Mouse (Mus musculus) adrenal gland, adult 8-10 months (tissue): ENCODE measurements at regions not wholly inside any gene's neighbourhood (a gene's known extent, or its start where the extent isn't known, plus 50 kb on each side); places are given as distances from the start of the nearest gene placed in this dataset.
A peak's percentile ranks its signal among the peaks of the same experiment; 100 is the strongest.
"Not testable (repeated sequence)": the region's sequence is repeated elsewhere in the genome, so short reads cannot be mapped to it uniquely, and the experiment has no call there.

Experiments
- DNase-seq: peaks from one replicate; pipeline ENCODE4 v3.0.0; 2022

DNA sequence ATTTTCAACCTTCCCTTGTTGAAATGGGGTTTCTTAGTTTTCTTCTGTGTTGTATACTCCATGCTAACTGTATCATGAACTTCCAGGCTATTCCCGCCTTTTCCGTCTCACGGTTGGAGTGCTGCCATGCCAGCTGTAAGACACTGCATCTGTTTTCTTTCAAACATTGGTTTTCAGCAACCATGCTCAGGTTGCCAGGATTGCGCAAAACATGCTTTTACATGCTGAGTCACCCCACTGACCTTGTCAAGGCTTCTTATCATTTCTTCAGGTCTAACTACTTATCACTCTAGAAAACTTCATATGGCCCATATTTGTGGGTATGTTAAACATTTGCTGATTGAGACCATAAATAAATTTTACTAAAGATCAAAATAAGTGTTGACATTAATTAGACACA, 551.2 kb downstream of the Tlr4 start:
- DNase-seq, result no peak

DNA sequence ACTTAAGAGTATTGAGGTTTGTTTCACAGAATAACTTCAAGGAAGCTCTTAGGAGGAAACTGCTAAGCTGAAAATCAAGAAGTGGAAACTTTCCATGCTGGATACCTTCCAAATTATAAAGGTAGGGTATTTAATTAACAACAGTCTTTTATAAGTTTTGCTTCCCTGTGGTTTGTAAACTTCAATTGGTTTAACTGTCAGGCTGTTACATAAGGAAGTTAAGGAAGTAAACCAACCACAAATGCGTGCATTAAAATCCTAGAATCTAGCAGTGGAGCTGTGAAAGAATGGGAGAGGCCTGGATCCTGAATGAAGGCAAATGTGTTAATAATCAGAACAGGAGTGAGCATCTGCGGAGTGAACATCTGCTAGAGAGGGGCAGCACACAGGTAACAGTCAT, 560.5 kb downstream of the Tlr4 start:
- DNase-seq, result no peak

DNA sequence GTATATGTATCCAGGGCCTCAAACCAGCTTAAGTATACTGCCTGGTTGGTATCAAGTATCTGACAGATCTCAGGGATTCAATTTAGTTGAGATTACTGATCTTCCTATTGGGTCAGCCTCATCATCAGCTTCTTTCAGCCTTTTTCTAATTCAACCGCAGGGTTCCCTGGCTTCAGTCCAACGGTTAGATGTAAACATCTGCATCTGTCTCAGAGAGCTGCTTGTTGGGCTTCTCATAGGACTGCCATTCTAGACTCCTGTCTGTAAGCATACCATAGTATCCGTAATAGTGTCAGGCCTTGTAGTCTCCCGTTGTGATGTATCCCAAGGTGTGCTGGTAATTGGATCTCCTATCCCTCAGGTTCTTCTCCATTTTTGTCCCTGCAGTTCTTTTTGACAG, 575.6 kb downstream of the Tlr4 start:
- no peak for DNase-seq

DNA sequence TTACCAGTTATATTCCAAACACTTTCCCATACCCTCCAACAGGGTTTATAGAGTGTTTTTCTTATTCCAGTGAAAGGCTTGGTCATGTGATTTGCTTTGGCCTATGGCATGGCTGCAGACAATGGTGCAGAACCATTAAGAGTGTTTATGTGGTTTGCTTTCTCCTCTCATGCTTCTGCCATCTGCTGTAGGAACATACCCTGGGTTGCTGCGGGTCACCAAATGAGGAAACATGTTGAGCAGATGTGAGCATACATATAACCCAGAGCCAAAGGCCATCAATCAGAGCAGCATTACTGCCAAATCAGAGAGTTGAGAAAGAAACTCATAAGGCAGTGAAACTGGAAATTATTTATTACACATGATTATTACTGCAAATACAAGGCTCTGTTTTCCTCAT, 596.7 kb downstream of the Tlr4 start:
- peak; percentile 1 for DNase-seq

DNA sequence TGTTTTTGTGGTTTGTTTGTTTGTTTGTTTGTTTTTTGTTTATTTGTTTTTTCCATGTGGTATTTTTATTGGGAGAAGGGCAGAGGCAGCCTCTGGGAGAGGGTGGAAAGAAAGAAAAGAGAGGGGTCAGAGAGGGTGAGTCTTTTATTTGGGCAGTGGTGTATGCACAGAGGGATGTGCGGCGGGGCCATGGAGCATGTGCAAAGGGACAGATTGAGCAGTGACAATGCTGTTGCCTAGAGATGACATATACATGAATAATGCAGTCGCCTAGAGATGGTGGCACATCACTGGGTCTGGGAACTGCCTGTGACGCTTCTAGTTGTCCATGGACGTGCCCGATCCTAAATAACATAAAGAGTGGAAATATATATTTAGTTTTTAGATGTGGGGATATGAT, 598.3 kb downstream of the Tlr4 start:
- no peak for DNase-seq

DNA sequence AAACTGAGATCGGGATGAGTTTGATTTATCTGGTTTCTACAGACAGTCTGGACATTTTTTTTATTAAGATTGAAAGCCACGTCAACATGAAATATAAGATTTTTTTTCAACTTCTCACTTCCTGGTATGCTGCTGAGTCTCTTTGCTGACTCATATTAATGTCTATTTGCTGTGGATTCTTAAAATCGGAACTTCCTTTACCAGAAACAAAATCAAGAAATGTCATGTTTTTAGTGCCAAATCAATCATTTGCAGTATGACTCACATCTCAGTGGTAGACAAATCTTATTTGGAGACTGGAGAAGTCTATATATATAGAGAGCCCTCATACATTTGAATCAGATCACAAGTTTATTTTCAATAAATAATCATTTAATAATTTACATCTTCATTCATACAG, 620.5 kb downstream of the Tlr4 start:
- no peak for DNase-seq

DNA sequence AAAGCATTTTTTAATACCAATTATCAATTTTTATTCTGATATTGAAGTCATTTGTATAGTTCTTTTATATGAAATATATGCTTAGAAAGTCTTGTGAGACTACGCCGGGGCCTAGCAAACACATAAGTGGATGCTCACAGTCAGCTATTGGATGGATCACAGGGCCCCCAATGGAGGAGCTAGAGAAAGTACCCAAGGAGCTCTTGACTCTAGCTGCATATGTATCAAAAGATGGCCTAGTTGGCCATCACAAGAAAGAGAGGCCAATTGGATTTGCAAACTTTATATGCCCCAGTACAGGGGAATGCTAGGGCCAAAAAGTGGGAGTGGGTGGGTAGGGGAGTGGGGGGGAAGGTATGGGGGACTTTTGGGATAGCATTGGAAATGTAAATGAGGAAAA, 632.5 kb downstream of the Tlr4 start:
- DNase-seq, result not testable (repeated sequence)

DNA sequence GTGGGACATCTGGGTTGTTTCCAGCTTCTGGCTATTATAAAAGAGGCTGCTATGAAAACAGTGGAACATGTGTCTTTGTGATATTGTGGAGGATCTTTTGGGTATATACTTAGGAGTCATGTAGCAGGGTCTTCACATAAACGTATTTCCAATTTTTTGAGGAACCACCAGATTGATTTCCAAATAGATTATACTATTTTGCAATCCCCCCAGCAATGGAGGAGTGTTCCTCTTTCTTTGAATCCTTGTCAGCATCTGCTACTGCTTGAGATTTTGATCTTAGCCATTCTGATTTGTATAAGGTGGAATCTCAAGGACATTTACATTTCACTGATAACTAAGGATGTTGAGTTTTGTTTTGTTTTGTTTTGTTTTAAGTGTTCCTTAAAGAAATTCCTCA, 645.6 kb downstream of the Tlr4 start:
- DNase-seq, result no peak

DNA sequence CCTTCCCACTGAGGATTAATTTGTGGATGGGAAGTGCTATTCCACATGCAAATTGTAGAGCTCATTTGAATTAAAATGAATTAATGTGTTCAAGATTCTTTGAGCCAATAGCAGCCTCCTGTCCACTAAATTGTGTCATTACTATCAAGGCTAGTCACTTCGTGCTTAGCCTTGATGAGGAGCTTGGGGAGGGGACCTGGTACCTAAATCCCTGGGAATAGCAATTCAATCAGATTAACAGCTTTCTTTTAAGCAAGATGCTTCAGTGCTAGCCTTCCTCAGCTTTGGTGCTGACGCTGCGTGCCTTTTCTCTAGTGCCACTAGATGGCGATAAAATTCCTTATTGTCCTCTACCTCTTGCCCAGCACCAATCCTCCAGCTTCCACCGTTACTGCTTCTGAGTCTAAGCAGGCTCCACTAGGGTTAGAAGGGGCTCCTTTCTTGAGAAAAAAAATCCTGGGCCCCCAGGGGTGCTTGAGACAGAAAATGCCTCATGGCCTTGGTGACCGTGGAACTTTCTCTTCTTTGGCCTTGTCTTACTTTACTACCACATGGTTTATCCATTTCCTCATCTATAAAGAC, 650.0 kb downstream of the Tlr4 start:
- peak; percentile 2 for DNase-seq

DNA sequence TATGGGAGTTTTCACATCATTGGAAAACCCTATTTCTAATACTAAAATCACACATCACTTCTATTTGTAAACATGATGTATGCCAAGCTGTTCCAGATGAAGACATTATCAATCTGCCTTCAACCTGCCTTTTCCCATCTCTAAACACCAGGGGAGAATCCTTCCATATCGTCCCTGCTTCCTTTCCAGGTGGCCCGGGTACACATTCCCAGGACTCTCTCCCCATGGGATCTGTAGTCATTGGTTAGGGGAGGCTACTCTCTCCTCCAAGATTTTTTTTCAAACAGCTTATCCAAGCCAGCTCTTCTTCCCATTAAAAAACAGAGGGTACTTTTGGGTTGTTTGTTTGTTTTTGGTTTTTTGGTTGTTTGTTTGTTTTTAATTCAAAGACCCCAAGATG, 650.7 kb downstream of the Tlr4 start:
- no peak for DNase-seq

DNA sequence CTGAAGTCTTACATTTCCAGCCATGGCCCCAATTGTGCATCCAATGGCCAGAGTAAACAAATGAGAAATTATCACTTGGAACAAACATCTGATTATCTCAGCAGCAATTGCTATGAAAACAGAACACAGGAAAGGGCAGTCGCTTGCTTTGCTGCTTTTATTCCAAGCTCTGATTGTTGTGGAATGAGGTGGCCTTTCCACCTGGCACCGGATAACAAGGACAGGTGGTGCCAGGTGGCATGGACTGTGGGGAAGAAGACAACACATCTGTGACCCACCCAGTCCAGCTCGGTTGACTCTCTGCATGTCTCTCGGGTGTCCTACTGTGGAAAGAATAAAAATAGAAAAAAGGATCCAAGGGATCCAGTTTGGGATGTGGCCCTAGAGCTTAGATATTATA, 694.9 kb downstream of the Tlr4 start:
- DNase-seq, result no peak

DNA sequence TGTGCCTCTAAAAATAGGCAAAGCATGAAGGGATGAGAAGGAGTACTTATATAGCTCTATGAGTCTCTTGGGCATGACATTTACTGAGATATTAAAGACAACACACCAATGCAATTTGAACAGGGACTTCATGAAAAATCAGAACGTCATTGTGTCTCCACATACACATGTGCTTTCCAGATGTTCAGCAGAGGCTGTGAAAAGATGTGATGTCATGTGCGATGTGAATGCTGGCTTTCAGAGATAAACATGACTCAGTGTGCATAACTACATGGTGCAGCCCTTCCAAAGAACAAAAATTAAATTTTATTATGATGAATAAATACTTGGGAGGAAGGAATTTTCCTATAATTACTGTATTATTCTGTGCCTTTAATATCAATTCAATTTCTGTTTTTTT, 695.8 kb downstream of the Tlr4 start:
- DNase-seq, result no peak

DNA sequence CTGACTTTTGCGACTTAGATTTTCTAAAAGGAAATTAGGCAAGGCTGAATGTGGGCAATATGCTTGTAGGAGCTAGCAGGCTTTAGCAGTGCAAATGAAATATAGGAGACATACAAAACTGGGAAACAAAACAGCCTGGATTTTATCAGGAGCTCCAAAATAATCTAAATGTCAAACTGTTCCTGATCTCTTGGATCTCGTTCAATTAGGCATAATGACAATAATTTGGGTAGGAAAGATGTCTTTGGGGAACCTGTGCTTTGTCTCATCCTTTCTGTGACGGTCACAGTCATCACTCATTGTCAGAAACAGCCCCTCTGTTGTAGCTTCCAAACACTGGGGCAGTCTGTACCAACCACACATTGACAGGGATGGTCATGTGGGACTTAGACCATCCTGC, 702.2 kb downstream of the Tlr4 start:
- no peak for DNase-seq

DNA sequence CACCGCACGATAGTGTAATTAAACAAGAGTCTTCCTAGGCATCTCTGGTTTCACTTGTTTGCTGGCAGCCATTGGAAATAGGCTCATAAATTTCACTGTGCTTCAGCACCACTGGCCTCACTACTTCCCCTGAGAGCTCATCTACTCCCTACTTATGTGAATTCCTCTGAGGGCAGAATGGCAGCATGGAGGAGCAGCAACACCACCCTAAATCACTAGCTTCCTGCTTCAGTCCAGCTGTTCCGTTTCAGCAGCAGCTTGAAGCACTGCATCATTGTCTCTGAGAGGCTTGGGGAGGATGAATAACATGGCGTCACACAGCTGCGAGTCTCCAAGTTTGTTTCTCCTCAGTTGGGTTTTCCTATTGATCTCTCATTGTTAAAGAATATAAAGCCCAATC, 712.1 kb downstream of the Tlr4 start:
- no peak for DNase-seq

DNA sequence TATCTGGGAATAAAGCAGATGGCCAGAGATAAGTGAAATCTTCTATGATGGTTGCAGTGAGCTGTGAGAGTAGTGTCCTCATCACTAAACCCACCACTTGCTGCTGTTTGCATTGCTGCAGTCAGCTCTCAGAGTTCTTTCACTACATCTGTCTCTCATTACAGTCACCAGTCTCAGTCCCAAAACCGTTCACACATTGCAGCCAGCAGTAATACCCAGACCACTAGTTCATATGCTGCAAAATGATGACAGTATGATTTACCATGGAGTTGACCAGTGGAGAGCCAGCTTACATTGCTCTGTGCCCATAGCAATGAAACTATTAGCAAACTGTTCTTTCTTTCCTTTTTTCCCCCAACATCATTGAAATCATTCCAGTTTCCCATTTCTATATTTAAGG, 718.6 kb downstream of the Tlr4 start:
- DNase-seq, result no peak

DNA sequence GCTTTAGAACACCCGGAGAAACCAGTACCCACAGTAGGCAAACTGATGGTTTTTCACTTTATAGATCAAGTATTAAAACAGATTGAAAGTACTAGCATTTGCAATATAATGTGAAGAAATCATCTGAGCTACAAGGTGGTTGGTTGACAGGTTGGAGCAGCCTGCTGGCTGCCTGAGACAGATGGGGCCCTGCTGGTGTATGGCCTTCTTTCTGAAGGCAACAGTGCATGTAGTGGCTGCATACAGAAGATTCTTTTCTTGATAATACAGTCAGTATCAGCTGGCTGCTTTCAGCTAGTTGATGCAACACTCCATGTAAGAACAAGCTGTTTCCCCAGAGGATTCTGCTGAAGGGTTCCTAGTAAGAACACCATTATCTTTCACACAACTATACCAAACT, 720.6 kb downstream of the Tlr4 start:
- no peak for DNase-seq

DNA sequence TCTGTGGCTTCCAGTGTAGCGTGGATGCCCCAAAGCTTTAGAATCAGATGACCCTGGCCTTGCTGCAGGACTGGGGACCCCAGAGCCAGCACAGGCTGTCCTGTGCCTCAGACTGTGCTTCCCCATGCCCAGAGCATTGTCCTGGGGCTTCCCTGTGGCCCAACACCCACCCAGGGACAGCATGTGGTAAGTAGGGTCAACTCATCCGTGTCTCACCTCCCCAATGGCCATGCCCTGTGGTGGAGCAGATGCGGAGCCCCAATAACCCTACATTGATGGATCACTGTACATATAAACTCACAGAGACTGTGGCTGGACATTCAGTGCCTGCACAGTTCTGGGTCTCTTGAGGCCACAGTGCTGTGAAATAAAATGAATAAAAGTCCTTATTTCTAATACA, 726.1 kb downstream of the Tlr4 start:
- DNase-seq, result no peak

DNA sequence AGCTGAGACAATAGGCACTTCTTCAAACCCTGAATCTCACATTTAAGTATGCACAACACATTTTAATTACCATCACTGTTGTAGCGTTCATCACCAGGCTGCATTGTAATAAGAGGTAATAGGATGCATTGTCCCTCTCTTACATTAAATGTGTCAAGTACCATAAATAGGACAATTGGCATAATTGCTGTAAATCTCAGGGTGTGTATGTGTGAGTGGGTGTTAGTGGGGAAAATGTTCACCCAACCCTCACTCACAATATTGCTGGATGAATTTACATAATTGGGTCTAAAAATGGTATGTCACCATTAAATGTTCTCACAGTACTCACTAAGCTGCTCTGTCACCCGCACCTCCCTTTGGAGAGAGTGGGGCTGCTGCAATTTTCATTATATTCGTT, 747.4 kb downstream of the Tlr4 start:
- no peak for DNase-seq

DNA sequence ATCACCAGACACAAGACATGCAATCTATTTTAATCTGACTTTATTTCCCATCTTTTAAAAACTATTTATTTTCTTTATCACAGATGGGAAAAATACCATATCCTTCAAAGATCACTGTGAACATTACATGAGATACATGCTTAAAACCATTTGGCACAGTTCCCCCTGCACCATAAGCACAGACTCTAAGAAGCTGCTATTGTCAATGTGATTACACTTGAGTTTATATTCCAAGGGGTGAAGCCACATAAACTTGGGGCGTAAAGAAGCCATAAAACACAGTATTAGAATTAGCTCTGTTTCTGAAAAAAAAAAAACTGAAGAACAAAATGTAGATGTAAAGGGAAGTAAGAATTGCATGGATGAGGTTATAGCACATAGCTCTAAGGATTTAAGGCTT, 762.1 kb downstream of the Tlr4 start:
- no peak for DNase-seq

DNA sequence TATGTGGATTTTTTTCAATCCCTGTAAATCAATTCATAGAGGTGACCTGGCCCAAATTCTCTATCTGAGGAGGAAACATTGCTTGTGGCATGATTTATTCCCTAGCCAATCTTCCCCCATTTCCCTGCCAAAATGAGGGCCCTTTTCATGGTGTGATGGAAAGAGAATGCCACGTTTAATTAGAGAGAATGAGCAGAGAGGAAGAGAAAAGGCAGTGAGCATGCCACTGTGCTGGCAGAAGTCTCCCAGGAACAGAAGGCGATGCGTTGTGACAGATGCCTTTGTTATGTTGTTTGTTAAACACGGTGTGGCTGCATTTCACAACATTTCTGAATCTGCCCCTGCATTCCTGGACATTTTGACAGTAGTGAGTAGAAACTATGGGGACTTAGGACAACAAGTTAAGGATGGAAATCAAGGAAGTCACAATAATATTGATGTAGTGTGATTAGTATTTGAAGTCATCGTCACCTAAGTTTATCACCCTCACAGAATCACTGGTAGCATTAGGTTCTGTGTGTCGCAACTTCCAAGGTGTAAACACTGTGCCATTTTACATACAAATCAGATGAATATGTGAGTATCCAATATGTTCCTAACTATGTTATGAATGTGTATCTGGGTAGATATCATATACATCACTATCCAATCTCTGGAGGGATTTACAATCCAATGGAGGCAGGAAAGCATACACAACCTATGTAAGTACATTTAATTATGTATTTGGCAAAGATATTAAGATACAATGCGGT, 762.8 kb downstream of the Tlr4 start:
- no peak for DNase-seq

DNA sequence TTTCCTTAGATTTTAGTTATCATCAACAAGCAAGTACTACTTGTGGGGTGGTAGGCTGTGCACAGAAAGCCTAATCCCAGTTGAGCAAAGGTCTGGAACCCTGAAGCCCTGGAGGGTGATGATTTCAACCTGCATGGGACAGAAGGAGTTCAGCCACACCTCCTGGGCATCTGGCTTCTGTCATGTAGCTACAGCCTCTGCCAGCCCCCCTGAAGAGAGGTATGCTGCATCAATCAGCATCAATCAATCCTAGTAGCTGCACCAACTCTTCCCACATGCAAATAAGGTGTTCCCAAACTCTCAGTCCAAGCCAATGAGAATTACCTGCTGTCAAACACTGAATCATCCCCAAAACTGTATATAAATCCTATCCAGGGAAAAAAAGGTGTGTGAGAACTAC, 779.8 kb downstream of the Tlr4 start:
- DNase-seq, result no peak

DNA sequence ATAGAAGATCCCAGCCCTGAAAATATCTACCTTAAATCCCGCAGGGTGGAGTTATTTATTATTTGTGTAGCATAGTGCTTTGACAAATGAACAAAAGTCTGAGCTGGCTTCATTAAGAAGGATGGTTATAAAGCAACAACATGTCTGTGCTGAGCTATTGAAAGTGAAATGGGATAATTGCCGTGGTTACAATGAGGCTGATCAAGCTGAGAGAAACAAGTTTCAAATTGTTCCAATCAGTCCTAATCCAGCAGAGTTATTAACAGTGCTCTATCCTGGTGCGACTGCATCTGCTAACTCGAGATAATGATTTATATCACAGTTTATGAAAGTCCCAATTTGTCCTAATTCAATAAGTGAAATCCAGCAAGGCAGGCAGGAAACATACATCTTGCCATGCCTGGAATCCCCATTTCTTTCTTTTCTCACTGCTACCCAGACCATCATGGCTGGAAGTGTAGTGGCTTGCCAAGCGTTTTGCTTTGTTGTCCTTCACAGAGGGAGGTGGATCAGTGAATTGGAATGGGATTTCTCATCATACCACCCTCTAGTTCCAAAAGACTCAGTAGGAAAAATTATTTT, 787.2 kb downstream of the Tlr4 start:
- no peak for DNase-seq

DNA sequence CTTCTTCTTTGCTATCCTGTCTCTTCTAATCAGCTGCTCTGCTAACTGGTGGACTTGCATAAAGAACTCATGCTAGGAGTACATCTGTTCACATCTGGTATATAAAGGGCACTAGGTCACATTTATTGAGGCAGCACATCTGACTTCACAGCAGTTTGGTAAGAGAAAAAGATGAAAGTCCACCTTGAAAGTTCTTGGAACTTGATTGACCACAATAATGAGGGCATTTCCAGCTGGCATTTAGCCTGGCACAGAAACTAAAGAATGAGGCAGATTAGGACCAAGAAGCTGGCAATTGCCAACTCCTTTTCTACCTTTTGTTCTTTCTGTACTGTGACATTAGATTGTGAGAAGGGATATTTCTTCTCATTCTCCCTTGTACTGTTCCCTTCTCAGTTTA, 799.3 kb downstream of the Tlr4 start:
- DNase-seq, result no peak

DNA sequence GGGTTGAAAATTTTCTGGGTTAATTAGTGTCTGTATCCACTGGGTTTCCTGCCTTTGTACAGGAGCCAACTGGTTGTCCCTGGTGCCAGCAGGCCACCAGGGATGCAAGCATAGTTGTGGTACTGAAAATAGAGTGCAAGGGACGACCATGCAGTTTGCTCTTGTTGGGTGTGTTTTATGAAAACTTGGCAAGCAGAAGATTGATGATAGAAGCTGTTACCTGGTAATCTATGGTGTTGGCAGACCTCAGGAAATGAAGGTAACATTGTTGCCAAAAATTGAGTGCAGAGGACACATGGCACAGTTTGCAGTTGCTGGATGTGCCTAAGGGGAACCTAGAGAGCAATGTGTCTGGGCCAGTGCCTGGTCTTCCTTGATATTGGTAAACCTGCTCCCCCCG, 818.7 kb downstream of the Tlr4 start:
- DNase-seq, result no peak

DNA sequence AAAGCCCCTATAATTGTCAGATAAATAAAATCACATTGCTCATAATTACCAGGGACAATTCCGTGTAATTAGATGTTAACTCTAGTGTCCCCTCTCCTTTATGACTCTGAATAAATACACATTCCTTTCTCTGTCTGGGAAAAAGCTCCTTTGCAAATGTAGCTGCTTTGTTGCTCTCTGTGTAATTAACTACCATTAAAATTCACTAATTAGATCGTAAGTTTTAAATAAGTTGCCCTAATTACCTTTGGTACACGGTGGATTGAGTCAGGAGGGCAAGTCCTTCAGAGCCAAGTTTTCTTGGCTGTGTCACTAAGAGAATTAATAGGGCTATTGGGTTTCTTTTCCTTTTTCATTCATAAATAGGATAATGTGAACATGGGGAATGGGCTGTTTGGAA, 834.7 kb downstream of the Tlr4 start:
- DNase-seq, result no peak
